In genomic region chr12:26936696-26937458, GRCm38 (mm10) we compare ENCODE assay signal across 11 mouse cellular contexts.
DNase-seq lines count a peak whose midpoint lies in the region; ATAC-seq lines count a peak whose summit lies in the region.
"Had no signal": no experiment of that assay in that cellular context is flagged by ENCODE, and none has a peak within 500 bp of the region (broad histone marks: within the 10 kb centered on the region; RNA-seq: fewer than 3 reads in every experiment).

No protein-coding gene starts in this region.

- no peaks in the 10 kb centered on the region for H3K27me3 ChIP-seq in forebrain, embryonic 15.5 days
- no peaks in the 10 kb centered on the region for H3K27me3 ChIP-seq in midbrain, embryonic 13.5 days
- H3K27me3 ChIP-seq in liver, embryonic 11.5 days (replicated peaks; ENCODE audit: control insufficient read depth, insufficient read depth, low read length): no peaks in the 10 kb centered on the region
- H3K27me3 ChIP-seq: heart, embryonic 13.5 days; kidney, embryonic 15.5 days had no signal

- H3K27ac ChIP-seq in forebrain, embryonic 15.5 days (replicated peaks): peak overlapping the region; percentile 85
- peak overlapping the region; percentile 77 for H3K27ac ChIP-seq in midbrain, embryonic 13.5 days
- no peak overlapping the region for H3K27ac ChIP-seq in liver, embryonic 11.5 days (ENCODE audit: low read depth, low read length)
- H3K27ac ChIP-seq: heart, embryonic 13.5 days; kidney, embryonic 15.5 days had no signal

- no peak overlapping the region; the same call in 1 of the 2 replicates for H3K9ac ChIP-seq in forebrain, embryonic 15.5 days (replicated peaks)
- 0 out of 2 replicates have a peak overlapping the region, but pooled peaks have one; percentile 2 for H3K9ac ChIP-seq in midbrain, embryonic 13.5 days (replicated peaks)
- H3K9ac ChIP-seq in liver, embryonic 11.5 days (ENCODE audit: low read depth, low read length): no peak overlapping the region
- H3K9ac ChIP-seq: heart, embryonic 13.5 days; kidney, embryonic 15.5 days; liver, postnatal 0 days had no signal

- H3K36me3 ChIP-seq in forebrain, embryonic 15.5 days: no peaks in the 10 kb centered on the region
- no peaks in the 10 kb centered on the region for H3K36me3 ChIP-seq in midbrain, embryonic 13.5 days
- no peaks in the 10 kb centered on the region for H3K36me3 ChIP-seq in liver, embryonic 11.5 days (ENCODE audit: control insufficient read depth, insufficient read depth, low read length)
- H3K36me3 ChIP-seq: heart, embryonic 13.5 days; kidney, embryonic 15.5 days had no signal

- H3K4me2 ChIP-seq in forebrain, embryonic 15.5 days (replicated peaks): no peak overlapping the region
- H3K4me2 ChIP-seq in midbrain, embryonic 13.5 days (replicated peaks): no peak overlapping the region
- H3K4me2 ChIP-seq in liver, embryonic 11.5 days: no peak overlapping the region
- H3K4me2 ChIP-seq: heart, embryonic 13.5 days; kidney, embryonic 15.5 days had no signal

- no peak overlapping the region for H3K4me3 ChIP-seq in forebrain, embryonic 15.5 days
- H3K4me3 ChIP-seq in midbrain, embryonic 13.5 days (replicated peaks): no peak overlapping the region
- H3K4me3 ChIP-seq in liver, embryonic 11.5 days (ENCODE audit: low read depth, low read length): no peak overlapping the region
- H3K4me3 ChIP-seq: heart, embryonic 13.5 days; kidney, embryonic 15.5 days had no signal

- 30% methylated on average over 5 of the region's 5 CpGs for WGBS in forebrain, embryonic 15.5 days
- WGBS in midbrain, embryonic 13.5 days: 32% methylated on average over 5 of the region's 5 CpGs
- 73% methylated on average over 5 of the region's 5 CpGs for WGBS in liver, embryonic 11.5 days

- H3K9me3 ChIP-seq in forebrain, embryonic 15.5 days: no peaks in the 10 kb centered on the region
- peaks cover 5% of the 10 kb centered on the region; the same call in 1 of the 2 replicates for H3K9me3 ChIP-seq in midbrain, embryonic 13.5 days
- H3K9me3 ChIP-seq in liver, embryonic 11.5 days (ENCODE audit: control insufficient read depth, low read length): no peaks in the 10 kb centered on the region
- H3K9me3 ChIP-seq: heart, embryonic 13.5 days; kidney, embryonic 15.5 days had no signal

- ATAC-seq in cerebellum, adult (ENCODE audit: insufficient number of reproducible peaks, low FRiP score, low TSS enrichment): peak; percentile 85
- ATAC-seq in forebrain, embryonic 15.5 days (replicated peaks): peak; percentile 85
- ATAC-seq in midbrain, embryonic 13.5 days: peak; percentile 78
- ATAC-seq in liver, embryonic 11.5 days (replicated peaks; ENCODE audit: low FRiP score): no peak
- ATAC-seq: liver, postnatal 0 days had no signal

- peaks cover 21% of the 10 kb centered on the region for H3K4me1 ChIP-seq in forebrain, embryonic 15.5 days
- H3K4me1 ChIP-seq in midbrain, embryonic 13.5 days (replicated peaks): peaks cover 33% of the 10 kb centered on the region
- H3K4me1 ChIP-seq in liver, embryonic 11.5 days (replicated peaks; ENCODE audit: control insufficient read depth, insufficient read depth, low read length): no peaks in the 10 kb centered on the region
- H3K4me1 ChIP-seq: kidney, embryonic 15.5 days had no signal

- DNase-seq in cerebellum, postnatal 14 days: peak; percentile 88 to 93
- no peak for DNase-seq in thymus, postnatal 10 days (ENCODE audit: low spot score in 2 of 2)
- no peak for DNase-seq in layer of hippocampus, adult 18-20 months (ENCODE audit: low spot score in 2 of 2)
- DNase-seq in liver, embryonic 11.5 days (ENCODE audit: low spot score): no peak
- no peak for DNase-seq in kidney, adult 18-20 months
- DNase-seq: liver, postnatal 0 days had no signal

Comparison
In these comparisons a context has a peak if more than half of its experiments do, and no peak if none do; other contexts are left out.
1. DNase-seq: peak in cerebellum, postnatal 14 days (2 of 2); none in thymus, postnatal 10 days (0 of 2), layer of hippocampus, adult 18-20 months (0 of 2), liver, embryonic 11.5 days (single experiment) and kidney, adult 18-20 months (single experiment).